Mouse (Mus musculus): ENCODE results near the gene Tceanc2. TPM values are rescaled to one million over a fixed set of nuclear protein-coding genes. Genes with fewer than 3 reads are reported as not detected.
A peak's percentile ranks its signal among the peaks of the same experiment; 100 is the strongest.

Tceanc2 gene
- 10 to 100 TPM; 17.5 to 19.8 TPM for total RNA-seq (2021)
- long read RNA-seq, experiment 1, full-length matches to known transcripts, result 13 of 14 reads
- long read RNA-seq, experiment 1, partial matches to known transcripts, result 0 of 14 reads
- long read RNA-seq, experiment 1, other reads (novel, unspliced or antisense), result 1 of 14 reads
- long read RNA-seq, experiment 2, full-length matches to known transcripts, result 4 of 8 reads
- long read RNA-seq, experiment 2, partial matches to known transcripts, result 0 of 8 reads
- long read RNA-seq, experiment 2, other reads (novel, unspliced or antisense), result 4 of 8 reads

DNA sequence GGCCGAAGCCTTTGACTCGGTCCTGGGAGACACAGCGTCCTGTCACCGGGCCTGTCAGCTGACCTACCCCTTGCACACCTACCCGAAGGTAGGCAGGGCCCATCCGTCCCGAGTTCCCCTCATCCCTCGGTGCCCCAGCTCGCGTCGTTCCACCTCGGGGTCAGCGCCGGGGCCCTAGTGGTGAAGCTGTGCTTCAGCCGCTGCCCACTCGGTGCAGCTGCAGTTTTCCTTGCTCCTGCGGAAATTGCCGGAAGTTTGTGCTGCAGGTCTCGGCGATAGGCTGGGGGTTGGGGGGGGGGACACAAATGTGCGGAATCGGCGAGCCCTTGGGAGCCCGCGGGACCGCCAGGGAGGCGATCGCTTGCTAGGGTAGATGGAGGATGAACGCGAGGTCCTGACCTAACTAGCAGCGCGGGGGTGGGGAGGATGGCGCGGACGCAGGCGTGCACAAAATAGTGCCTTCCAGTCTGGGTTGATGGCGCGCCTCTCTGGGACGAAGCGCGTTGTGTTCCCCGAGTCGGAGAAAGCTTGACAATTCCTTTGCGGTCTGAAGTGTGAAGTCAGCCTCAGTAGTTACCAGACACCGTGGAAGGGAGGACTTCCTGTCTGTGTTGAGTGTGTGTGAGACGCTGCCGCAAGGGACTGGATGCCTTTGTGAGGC is at the start of gene Tceanc2:
Gene Tceanc2 (minus strand): TSS at position 287 of the 661 bp plus-strand sequence.
- peak; percentile 37 to 57 for DNase-seq (ENCODE audit: low spot score in 2 of 2)
- intact Hi-C loops (cut with DNase I), result loop anchor here (5.0 kb wide), 2 partner anchors 73 to 168 kb away; partner anchors contain the start of genes Hspb11 and Lrrc42

DNA sequence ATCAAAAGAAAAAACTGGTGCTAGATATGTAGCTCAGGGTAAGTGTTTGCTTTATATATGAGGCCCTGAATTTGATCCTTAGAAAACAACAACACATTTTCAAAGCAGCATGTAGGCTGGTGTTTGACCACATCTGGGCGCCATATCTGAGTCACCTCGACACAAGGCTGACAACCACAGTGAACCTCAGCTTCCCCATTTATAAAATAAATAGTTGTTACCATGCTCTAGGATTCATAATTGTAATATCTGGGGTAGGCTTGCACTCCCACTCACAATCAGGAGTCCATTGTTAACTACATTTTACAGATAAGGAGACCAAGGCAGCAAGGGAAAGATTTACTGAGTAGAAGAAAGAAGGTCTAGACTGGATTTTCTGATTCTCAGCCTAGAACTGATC is 47.4 kb upstream of the Tceanc2 start:
- no peak for DNase-seq (ENCODE audit: low spot score in 2 of 2)
- intact Hi-C loops (cut with DNase I), result no loop called here

DNA sequence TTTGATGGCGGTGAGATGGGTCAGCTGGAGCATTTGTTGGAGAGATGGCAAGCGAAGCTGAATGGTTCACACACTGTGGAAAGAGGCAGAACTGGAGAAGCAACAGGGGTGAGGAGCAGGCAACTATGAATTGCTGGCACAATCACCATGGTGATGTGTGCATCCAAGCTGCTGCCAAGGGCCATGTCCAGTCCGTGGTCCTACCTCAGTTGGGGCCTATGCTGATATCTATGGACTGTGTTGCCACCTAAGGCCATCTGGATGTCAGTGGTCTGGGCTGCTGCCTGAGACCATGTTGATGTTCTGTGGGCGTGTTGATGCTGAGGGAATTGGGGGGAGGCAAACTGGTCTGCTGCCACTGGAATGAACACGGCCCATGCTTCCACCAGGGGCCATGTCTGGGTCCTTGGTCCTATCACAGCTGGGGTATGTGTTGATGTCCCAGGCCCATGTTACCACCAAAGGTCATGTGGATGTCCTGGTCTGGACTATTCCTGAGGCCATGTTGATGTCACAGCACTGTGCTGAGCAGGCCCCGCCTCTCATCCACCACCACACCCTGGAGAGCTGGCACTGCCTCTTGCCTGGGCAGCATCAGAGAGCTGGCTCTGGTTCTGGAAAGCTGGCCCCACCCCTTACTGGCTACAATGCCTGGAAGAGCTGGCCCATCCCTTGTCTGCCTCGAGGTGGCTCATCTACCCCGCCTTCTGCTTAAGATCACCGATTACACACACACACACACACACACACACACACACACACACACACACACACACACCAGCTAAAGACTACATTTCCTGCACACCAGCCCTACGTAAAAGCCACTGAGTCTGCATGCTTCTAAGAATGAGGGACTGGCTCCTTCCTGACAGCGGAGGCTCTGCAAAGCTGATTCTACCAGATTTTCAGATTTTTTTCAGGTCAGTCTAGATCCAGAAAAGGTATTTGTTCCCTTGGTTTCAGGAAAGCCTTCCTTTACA is 44.6 kb upstream of the Tceanc2 start:
- peak in 1 of 2 experiments; percentile 30 for DNase-seq (ENCODE audit: low spot score in 2 of 2)
- intact Hi-C loops (cut with DNase I), result no loop called here

DNA sequence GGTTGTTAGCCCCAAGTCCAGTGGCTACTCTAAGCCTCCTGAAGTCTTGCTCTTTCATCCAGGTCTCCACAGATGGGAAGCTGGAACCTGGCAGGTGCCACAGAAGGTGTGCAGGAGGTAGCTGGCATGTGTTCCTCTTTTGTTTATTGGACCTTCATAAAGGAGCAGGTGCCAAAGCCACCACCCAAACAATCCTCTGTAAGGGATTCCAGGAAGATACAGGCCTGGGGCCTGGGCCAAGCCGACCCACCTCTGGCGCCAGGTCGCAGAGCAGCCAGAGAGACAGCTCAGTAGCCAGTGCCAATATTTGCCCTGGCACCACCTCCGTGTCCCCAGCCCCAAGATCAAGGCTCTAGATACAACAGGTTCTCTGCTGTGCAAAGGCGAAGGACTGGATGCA is 42.6 kb upstream of the Tceanc2 start:
- intact Hi-C loops (cut with DNase I), result no loop called here
- no peak for DNase-seq (ENCODE audit: low spot score in 2 of 2)

DNA sequence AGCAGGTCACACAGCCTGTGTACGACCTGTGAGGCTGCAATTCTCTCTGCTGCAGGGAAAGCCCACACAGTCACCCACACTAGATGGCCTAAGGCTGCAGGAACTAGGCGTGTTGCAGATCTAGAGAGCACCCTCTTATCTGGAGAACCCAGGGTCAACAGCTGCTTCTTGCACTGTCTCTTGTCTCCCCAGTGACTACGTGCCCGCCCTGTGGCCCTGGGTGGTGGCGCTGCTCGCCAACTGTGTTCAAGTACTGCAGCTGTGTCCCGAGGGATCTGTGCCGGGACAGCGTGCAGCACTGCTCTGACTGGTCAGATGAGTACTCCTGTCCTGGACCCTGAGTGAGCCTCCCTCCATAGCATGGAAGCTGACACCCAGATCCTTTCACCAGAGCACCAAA is 38.7 kb upstream of the Tceanc2 start:
- intact Hi-C loops (cut with DNase I), result no loop called here
- DNase-seq (ENCODE audit: low spot score in 2 of 2), result no peak

DNA sequence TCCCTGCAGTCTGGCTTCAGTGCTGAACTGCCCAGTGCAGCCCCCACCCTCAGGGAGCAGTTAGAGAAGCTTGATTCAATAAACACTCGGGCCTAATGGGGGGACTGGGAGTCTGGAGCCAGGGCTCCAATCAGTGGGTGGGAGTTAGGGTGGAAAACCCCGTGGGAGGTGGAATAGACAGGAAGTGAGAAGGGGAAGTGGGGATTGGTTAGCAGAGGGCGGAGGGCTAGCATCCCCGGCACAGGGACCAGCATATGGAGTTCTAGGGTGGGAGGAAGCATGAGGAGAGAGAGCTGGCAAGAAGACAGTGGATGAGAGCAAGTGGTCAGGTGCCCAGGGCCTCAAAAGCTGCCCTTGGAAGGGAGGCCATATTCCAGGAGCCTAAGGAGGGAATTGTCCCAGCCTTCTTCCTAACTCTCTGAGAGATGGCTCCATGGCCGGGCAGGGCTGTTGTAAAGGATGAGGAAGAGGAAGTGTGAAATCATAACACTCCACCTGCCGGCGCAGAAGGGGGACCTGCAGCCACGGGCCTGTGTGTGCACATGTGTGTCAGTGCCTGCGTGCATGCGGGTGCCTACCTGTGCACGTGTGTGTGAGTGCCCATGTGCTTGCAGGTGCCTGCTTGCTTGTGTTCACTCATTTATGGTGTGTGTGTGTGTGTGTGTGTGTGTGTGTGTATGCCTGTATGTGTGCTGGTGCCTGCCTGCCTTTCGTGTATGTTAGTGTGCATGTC is 34.5 kb upstream of the Tceanc2 start:
- intact Hi-C loops (cut with DNase I), result no loop called here
- no peak for DNase-seq (ENCODE audit: low spot score in 2 of 2)

DNA sequence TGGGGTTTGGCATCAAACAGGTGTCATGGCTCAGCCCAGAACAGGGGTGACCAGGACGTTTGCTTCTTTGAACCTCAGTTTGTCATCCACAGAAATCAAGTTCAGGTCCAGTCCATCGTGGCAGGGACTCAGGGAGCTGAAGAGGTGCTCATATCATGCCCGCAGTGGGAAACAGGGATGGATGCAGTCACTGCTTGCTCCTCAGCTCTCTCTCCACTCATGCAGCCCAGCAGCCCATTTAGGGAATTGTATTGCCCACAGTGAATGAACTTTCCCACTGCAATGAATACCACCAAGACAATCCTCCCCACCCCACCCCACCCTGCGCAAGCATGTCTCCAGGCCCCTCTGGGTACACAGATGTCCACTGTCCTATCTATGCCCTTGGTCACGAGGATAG is 33.0 kb upstream of the Tceanc2 start:
- no peak for DNase-seq (ENCODE audit: low spot score in 2 of 2)

DNA sequence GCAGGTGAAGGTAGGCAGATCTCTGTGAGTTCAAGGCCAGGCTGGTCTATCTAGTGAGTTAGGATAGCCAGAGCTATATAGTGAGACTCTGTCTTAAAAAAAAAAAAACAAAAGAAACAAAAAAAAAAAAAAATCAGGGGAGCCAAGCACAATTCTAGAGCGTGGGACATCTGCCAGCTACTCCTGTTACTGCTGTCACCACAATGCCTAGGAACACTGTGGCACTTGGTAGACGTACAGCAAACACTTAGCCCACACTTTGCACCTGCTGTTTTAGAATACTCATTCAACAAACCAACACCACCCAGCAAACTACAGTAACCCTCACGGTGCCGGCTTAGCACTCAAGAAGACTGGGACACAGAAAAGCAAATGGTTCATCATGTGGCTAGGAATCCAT is 32.5 kb upstream of the Tceanc2 start:
- intact Hi-C loops (cut with DNase I), result no loop called here
- DNase-seq (ENCODE audit: low spot score in 2 of 2), result peak; percentile 58 to 83

More for the DNA sequence above, 33.0 kb upstream of the Tceanc2 start:
- intact Hi-C loops (cut with DNase I), result no loop called here

DNA sequence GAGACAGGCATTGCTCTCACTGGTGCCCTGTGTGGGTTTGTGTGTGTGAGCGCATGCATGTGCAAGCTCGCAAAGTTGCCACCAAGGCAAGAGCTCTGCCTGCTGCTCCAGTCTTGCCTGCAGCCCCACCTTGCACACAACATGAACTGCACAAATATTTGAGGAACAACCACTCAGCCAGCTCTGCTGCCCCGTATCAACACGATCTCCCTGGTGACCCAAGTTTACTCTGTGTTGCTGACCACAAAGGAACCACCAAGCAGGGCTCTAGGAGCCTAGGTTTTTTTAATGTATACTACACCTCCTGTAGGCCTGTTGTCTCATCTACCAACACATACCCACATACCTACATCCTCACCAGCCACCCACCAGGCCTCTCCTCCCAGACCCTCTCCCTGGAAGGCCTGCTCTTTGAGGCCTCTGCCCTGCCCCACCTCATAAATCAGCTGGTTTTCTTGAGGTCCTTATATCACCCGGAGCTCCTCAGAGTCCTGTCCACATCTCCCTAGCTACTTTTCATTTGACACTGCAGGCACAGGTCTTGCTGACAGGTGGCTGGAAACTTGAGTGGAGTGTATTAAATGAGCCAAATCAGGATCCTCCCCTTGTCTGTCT is 31.7 kb upstream of the Tceanc2 start:
- no peak for DNase-seq (ENCODE audit: low spot score in 2 of 2)
- intact Hi-C loops (cut with DNase I), result no loop called here

DNA sequence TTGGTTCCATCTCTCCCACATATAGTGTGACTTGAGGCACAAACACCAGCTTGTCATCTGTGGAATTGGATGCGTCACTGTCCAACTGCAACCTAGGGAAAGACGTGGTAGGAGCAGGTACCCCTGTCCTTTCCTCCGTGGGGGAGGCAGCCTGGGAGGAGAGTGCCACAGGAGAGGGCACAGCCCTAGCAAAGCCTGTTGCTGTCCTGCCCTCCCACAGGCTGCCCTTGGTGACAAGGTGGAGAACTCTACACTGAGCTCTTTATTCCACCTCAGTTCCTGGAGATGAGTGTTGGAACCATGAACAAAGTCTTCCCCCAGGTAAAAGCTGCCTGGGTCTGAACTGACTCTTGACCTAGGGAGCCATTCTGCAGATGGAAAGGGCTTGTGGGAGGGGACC is 30.0 kb upstream of the Tceanc2 start, which contains the start of gene Ldlrad1:
Gene Ldlrad1 (plus strand): TSS at position 301 of the 400 bp plus-strand sequence.
- DNase-seq (ENCODE audit: low spot score in 2 of 2), result no peak
- intact Hi-C loops (cut with DNase I), result no loop called here

DNA sequence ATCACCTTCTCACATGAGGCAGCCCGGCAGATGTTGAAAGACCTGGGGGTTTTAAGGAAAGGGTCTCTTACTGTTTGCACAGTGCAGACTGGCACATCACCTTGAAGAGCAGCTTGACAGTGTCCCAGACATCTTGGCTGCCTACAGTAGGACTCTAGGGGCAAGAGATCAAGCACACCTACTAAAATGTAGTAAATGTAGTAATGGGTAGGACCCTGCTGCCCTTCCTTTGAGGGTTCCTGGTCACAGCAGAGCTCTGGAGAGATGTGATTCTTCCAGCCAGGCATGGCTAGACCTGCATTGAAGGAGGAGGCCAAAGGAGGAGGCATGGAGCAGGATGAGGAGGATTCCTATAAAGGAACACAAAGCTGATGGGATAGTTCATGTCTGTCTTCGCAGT is 28.1 kb upstream of the Tceanc2 start:
- intact Hi-C loops (cut with DNase I), result no loop called here
- DNase-seq (ENCODE audit: low spot score in 2 of 2), result no peak

DNA sequence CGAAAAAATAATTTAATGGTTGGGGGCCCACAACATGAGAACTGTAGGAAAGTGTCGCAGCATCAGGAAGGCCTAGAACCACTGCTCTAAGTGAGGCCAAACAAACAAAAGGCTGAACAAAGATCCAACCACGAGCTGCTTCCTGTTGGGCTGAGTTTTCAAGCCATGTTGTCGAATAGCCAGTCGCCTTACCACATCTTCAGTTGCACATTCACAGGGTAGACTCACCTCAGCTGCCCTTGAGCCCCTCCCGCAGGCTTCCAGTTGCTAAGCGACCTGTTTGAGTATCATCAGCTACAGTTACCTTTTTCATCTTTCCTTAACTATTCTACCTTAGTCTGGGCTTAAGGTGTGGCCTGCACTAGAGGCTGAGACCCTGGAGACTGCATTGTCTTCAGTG is 24.1 kb upstream of the Tceanc2 start:
- intact Hi-C loops (cut with DNase I), result no loop called here
- no peak for DNase-seq (ENCODE audit: low spot score in 2 of 2)

DNA sequence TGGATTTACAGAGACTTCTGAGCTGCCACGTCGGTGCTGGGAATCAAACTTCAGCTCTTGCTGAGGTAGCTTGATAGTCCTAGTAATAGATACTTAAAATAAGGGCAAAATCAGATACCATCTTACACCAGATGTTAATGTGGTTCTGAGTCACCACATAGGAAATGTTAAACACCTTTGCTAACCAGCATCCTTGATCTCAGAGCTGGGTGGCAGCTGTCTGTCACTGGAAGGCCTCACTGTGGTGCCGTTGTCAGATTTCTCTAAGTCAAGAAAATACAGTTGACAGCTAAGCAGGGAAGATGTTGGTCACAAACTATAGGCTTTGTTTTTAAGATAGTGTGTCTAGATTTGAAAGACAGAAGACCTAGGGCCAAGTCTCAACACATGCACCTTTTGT is 22.9 kb upstream of the Tceanc2 start:
- intact Hi-C loops (cut with DNase I), result no loop called here
- no peak for DNase-seq (ENCODE audit: low spot score in 2 of 2)

DNA sequence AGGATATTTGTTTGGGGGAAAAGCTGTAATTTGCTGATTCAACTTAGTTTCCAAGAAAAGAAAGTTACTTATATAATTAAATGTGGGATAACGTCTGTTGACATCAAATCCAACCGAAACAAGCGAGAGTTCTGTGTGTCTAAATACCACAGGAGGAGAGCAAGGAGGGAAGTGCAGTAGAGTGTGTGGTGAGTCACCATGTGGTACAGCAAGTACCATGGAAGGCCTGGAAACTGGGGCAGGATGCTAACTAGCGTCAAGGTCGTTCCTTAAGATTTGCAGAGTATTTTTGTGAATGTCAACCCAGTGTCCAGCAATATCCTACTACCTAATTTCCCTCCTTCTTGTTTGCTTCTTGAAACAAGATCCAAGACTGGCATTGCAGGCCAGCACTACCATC is 19.2 kb upstream of the Tceanc2 start:
- intact Hi-C loops (cut with DNase I), result no loop called here
- DNase-seq (ENCODE audit: low spot score in 2 of 2), result no peak

DNA sequence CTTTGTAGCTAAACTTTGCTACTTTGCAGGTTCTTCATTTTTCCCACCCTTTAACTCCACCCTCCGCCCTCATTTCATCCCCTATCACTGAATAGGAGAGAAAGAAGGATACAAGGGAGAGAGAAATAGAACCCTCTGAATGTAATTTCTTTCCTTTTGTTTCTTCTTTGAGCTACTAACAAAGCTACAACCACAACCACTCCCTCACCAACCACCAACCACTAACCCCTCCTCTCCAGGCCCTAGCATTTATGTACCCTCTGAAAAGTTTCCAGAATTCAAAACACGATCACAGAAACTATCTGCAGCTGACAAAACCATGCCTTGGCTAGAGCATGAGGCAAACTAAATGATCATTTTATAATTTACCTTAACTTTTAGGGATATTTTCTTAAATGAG is 17.5 kb upstream of the Tceanc2 start:
- intact Hi-C loops (cut with DNase I), result no loop called here
- no peak for DNase-seq (ENCODE audit: low spot score in 2 of 2)

DNA sequence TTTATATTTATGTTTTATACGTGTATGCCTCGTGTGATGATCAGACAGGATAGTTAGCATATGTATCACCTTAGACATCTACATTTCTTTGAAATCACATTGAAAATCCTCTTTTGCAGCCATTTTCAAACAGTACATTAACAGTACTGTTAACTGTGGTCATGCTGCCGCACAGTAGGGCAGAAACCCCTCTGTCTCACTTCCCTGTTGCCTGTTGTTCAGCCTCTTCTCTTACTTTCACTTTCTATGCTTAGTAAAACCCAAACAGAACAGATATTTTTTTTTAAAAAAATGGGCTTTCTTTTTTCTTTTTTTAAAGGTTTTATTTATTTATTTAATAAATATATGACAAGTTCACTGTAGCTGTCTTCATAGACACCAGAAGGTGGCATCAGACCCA is 14.9 kb upstream of the Tceanc2 start:
- intact Hi-C loops (cut with DNase I), result no loop called here
- no peak for DNase-seq (ENCODE audit: low spot score in 2 of 2)

DNA sequence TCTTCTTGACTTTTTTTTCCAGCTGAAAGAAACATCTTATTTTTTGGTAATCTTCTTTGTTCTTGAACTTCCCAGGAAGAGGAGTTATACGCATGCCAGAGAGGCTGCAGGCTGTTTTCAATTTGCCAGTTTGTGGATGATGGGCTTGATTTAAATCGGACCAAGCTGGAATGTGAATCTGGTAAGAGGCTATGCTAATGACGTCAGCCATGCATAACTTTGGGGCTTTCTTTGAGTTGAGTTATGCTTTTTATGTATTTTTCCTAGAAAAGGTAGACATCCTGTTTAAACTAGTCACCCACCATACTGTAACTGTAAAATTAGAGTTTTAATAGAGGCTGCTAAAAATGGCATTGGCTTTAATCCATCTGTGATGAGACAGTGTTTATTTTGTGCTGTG is 6.8 kb upstream of the Tceanc2 start:
- DNase-seq (ENCODE audit: low spot score in 2 of 2), result no peak
- intact Hi-C loops (cut with DNase I), result loop anchor here (5.0 kb wide), 1 partner anchor 47 kb away; no protein-coding TSS in a partner anchor

DNA sequence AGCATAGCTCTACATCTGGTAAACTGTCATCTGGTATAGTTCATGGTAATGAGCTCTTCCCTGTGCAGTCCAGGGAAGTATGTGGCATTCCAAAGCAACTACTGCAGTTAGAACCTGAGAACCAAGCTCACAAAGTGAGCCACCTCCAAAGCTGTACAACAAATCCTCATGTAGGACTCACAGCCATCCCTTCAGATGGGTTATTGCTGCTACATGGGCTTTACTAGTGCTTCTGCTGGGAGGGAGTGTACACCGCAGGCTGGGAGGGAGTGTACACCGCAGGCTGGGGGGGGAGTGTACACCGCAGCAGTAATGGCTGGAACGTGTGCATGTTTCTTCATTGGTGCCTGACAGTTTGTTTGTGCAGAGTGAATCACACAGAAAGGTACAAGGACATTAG is 4.3 kb upstream of the Tceanc2 start:
- intact Hi-C loops (cut with DNase I), result no loop called here
- DNase-seq (ENCODE audit: low spot score in 2 of 2), result no peak

DNA sequence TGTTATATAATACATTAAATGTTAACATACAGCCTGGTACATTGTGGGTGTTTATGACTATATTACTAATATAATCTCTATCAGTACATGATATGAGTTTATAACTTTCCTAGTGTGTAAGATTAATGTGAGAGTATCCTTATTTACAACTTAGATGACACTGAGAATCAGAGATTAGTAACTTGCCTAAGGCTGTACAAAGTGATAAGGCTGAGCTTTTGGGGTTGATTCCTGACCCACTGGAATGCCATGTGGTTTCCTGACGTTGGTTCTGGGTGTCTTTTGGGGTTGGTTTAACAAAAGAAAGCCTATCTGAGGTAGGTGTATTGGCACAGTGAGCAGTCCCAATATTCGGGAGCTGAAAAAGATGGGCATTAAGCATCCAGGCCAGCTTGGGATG is 3.9 kb upstream of the Tceanc2 start:
- intact Hi-C loops (cut with DNase I), result no loop called here
- no peak for DNase-seq (ENCODE audit: low spot score in 2 of 2)
